Mouse (Mus musculus): ENCODE data around the gene Gas7. TPM values are rescaled to one million over a fixed set of nuclear protein-coding genes. Genes with fewer than 3 reads are reported as not detected.

Gas7 gene
- polyA plus RNA-seq, 1 experiment from 2014 or later: 4.2 TPM

DNA sequence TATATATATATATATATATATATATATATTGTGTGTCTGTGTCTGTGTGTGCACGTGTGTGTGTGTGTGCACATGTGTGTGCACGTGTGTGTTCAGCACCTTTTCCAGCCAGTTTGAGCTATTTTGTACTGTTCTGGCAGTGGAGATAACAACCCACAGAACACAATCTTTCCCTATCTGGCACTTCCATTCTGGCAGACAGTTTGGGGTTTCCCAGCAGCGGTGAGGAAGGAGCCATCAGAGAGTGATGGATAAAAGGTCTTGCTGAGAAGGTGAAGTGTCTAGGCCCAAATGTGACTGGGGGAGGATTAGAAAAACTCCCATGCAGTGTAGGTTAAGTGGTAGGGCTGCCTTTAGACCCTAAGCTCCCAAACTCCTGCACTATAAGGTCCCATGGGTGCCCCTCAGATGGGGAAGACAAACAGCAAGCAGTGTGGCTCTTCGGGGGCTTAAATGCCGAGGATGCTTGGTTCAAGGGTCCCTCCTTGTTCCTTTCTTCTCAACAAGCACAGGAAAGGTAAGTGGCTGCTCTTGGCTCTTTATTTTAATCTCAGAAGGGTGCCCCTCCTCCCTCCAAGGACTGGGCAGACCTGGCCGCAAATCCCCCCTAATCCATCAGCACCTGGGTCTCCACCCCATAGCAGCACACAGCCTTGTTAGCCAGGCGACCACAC lies 239.6 kb downstream of the Gas7 start, which contains the start of gene Rcvrn:
Rcvrn (plus strand) TSS at position 624 of the 674 bp plus-strand sequence.
- 70% methylated on average over 7 of the region's 7 CpGs for WGBS
- no peak for DNase-seq (ENCODE audit: low spot score)

GRCm38 (mm10) chr11:67712976-67713375 lies 257.7 kb downstream of the Gas7 start:
- H3K4me3 ChIP-seq: no peak overlapping the region
- no peaks in the 10 kb centered on the region for H3K27me3 ChIP-seq (ENCODE audit: insufficient read depth, poor library complexity, severe bottlenecking)
- WGBS: 90% methylated on average over 4 of the region's 4 CpGs
- no peak overlapping the region for H3K27ac ChIP-seq
- no peaks in the 10 kb centered on the region for H3K9me3 ChIP-seq
- H3K36me3 ChIP-seq: no peaks in the 10 kb centered on the region
- no peaks in the 10 kb centered on the region for H3K4me1 ChIP-seq (replicated peaks)
- DNase-seq (ENCODE audit: low spot score): no peak

More for the DNA sequence above, 239.6 kb downstream of the Gas7 start, which contains the start of gene Rcvrn:
- Histone ChIP-seq H3K36me3 (no peaks in the 10 kb centered on the region), H3K4me1 (replicated peaks) (peaks cover 7% of the 10 kb centered on the region; the same call in 1 of the 2 replicates), H3K27ac (no peak within 1 kb of the TSS), H3K27me3 (ENCODE audit: insufficient read depth, poor library complexity, severe bottlenecking) (0 out of 2 replicates have a peak, but pooled peaks cover 4% of the 10 kb centered on the region), H3K9me3 (no peaks in the 10 kb centered on the region), H3K4me3 (no peak within 1 kb of the TSS)

- H3K36me3 ChIP-seq: no peaks in the 10 kb centered on the region
- H3K4me1 ChIP-seq (replicated peaks): no peaks in the 10 kb centered on the region
- H3K27ac ChIP-seq: no peak overlapping the region
- DNase-seq (ENCODE audit: low spot score): no peak
- 90% methylated on average over 4 of the region's 4 CpGs for WGBS
- H3K4me3 ChIP-seq: no peak overlapping the region
- no peaks in the 10 kb centered on the region for H3K27me3 ChIP-seq (ENCODE audit: insufficient read depth, poor library complexity, severe bottlenecking)
- H3K9me3 ChIP-seq: no peaks in the 10 kb centered on the region
These were observed 260.1 kb downstream of the Gas7 start for GRCm38 (mm10) chr11:67715382-67715781.

GRCm38 (mm10) chr11:67721485-67721884 lies 266.2 kb downstream of the Gas7 start:
- no peaks in the 10 kb centered on the region for H3K36me3 ChIP-seq
- no peak overlapping the region for H3K27ac ChIP-seq
- no peaks in the 10 kb centered on the region for H3K27me3 ChIP-seq (ENCODE audit: insufficient read depth, poor library complexity, severe bottlenecking)
- H3K4me1 ChIP-seq (replicated peaks): no peaks in the 10 kb centered on the region
- WGBS: 96% methylated on average over 5 of the region's 5 CpGs
- H3K4me3 ChIP-seq: no peak overlapping the region
- no peak for DNase-seq (ENCODE audit: low spot score)
- H3K9me3 ChIP-seq: no peaks in the 10 kb centered on the region

- H3K9me3 ChIP-seq: no peaks in the 10 kb centered on the region
These were observed 267.3 kb downstream of the Gas7 start for GRCm38 (mm10) chr11:67722399-67723156.

GRCm38 (mm10) chr11:67723231-67724013 lies 268.2 kb downstream of the Gas7 start:
- Histone ChIP-seq H3K36me3 (no peaks in the 10 kb centered on the region), H3K27ac (no peak overlapping the region), H3K4me3 (no peak overlapping the region), H3K27me3 (ENCODE audit: insufficient read depth, poor library complexity, severe bottlenecking) (no peaks in the 10 kb centered on the region), H3K9me3 (no peaks in the 10 kb centered on the region), H3K4me1 (replicated peaks) (no peaks in the 10 kb centered on the region)
- DNase-seq (ENCODE audit: low spot score): no peak
- WGBS: 66% methylated on average over 8 of the region's 8 CpGs

More at GRCm38 (mm10) chr11:67722399-67723156, 267.3 kb downstream of the Gas7 start:
- H3K27me3 ChIP-seq (ENCODE audit: insufficient read depth, poor library complexity, severe bottlenecking): no peaks in the 10 kb centered on the region
- no peak overlapping the region for H3K27ac ChIP-seq
- DNase-seq (ENCODE audit: low spot score): no peak
- H3K4me3 ChIP-seq: no peak overlapping the region
- H3K4me1 ChIP-seq (replicated peaks): no peaks in the 10 kb centered on the region
- no peaks in the 10 kb centered on the region for H3K36me3 ChIP-seq
- WGBS: 54% methylated on average over 7 of the region's 7 CpGs

- Histone ChIP-seq H3K36me3 (no peaks in the 10 kb centered on the region), H3K4me1 (replicated peaks) (no peaks in the 10 kb centered on the region), H3K27me3 (ENCODE audit: insufficient read depth, poor library complexity, severe bottlenecking) (no peaks in the 10 kb centered on the region), H3K4me3 (no peak overlapping the region), H3K27ac (no peak overlapping the region), H3K9me3 (no peaks in the 10 kb centered on the region)
- DNase-seq (ENCODE audit: low spot score): no peak
- 79% methylated on average over 6 of the region's 6 CpGs for WGBS
These were observed 271.9 kb downstream of the Gas7 start for GRCm38 (mm10) chr11:67727095-67727494.

DNA sequence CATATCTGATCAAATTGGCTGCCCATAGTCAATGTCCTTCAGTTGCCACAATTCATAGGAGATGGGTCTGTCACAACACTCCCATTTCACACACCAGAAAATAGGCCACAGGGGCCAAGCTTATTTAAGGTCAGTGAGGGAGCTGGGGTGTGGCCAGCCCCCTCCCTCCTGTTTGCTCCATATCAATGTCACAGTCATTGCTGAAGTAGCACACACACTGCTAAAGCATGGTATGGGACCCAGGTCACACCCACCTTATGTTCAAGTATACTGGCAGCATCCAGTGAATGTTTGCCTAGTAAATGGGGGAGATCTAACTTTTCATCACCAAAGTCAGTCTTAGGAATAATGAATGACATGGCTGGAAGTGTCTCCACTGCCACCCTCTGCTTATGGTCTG lies 273.5 kb downstream of the Gas7 start:
- Histone ChIP-seq H3K4me1 (replicated peaks) (no peaks in the 10 kb centered on the region), H3K27me3 (ENCODE audit: insufficient read depth, poor library complexity, severe bottlenecking) (no peaks in the 10 kb centered on the region), H3K9me3 (no peaks in the 10 kb centered on the region), H3K4me3 (no peak overlapping the region), H3K27ac (no peak overlapping the region), H3K36me3 (no peaks in the 10 kb centered on the region)
- DNase-seq (ENCODE audit: low spot score): no peak

DNA sequence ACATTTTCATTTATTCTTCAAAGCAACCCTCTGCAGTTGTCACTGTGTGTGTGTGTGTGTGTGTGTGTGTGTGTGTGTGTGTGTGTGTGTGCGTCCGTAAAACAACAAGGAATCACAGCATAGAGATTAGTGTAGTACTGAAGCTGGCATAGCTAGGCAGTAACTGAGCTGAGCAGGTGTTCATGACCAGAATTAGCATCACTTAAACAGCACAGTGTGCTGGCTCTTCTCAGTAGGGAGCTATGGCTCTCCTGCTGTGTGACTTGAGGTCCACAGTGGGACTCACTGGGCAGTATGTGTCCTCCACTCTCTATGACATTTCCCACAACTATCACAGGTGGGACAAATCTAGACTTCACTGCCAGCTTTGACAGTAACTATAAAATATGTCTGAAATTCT lies 275.8 kb downstream of the Gas7 start:
- Histone ChIP-seq H3K9me3 (no peaks in the 10 kb centered on the region), H3K4me1 (replicated peaks) (no peaks in the 10 kb centered on the region), H3K27me3 (ENCODE audit: insufficient read depth, poor library complexity, severe bottlenecking) (no peaks in the 10 kb centered on the region), H3K27ac (no peak overlapping the region), H3K4me3 (no peak overlapping the region), H3K36me3 (no peaks in the 10 kb centered on the region)
- no peak for DNase-seq (ENCODE audit: low spot score)
- 94% methylated on average over 2 of the region's 2 CpGs for WGBS

- Histone ChIP-seq H3K4me3 (no peak overlapping the region), H3K4me1 (replicated peaks) (no peaks in the 10 kb centered on the region), H3K27ac (no peak overlapping the region), H3K36me3 (no peaks in the 10 kb centered on the region), H3K9me3 (no peaks in the 10 kb centered on the region), H3K27me3 (ENCODE audit: insufficient read depth, poor library complexity, severe bottlenecking) (no peaks in the 10 kb centered on the region)
- no peak for DNase-seq (ENCODE audit: low spot score)
- WGBS: 91% methylated on average over 1 of the region's 1 CpGs
These were observed 278.5 kb downstream of the Gas7 start for GRCm38 (mm10) chr11:67733726-67734125.

DNA sequence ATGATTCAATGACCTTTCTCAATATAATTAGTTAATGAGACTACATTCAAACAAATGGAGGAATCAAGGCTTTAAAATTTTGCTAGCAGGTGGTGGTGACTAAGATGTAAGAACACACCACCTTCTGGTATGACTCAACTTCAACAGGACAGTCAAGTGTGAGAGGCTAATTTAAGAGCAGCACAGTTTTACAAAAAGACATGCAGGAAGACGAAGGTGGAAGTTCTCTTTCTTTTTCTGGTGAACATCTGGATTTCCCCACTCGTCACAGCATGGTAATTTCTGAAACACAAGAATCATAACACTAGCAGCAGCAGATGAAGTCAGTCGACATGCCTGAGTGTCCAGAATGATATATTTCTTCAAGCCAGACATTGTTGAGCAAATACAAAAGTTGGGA lies 279.4 kb downstream of the Gas7 start:
- H3K4me3 ChIP-seq: no peak overlapping the region
- no peaks in the 10 kb centered on the region for H3K4me1 ChIP-seq (replicated peaks)

DNA sequence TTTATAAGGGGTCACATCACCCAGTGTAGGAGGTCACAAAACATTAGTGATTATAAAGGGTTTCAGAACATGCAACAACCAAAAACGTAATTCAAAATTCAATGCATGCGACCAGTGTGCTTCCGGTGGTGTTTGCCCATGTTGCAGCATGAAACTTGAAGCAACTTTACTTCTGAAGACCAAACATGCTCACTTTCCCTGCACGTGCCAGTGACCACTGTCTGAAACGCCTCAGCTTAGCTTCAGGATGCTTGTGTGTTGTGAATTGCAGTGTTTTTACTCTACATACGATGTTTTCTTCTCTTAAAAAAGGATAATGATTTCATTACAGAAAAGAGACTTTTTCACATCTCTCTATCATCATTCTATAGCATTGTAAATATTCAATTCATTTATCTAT lies 283.1 kb downstream of the Gas7 start:
- Histone ChIP-seq H3K27ac (no peak overlapping the region), H3K9me3 (no peaks in the 10 kb centered on the region), H3K27me3 (ENCODE audit: insufficient read depth, poor library complexity, severe bottlenecking) (no peaks in the 10 kb centered on the region), H3K36me3 (no peaks in the 10 kb centered on the region), H3K4me1 (replicated peaks) (no peaks in the 10 kb centered on the region), H3K4me3 (no peak overlapping the region)
- no peak for DNase-seq (ENCODE audit: low spot score)
- 87% methylated on average over 6 of the region's 6 CpGs for WGBS

More for the DNA sequence above, 279.4 kb downstream of the Gas7 start:
- no peak for DNase-seq (ENCODE audit: low spot score)
- no peaks in the 10 kb centered on the region for H3K27me3 ChIP-seq (ENCODE audit: insufficient read depth, poor library complexity, severe bottlenecking)
- 83% methylated on average over 3 of the region's 3 CpGs for WGBS
- no peaks in the 10 kb centered on the region for H3K36me3 ChIP-seq
- H3K9me3 ChIP-seq: no peaks in the 10 kb centered on the region
- H3K27ac ChIP-seq: no peak overlapping the region

Data from hindbrain, embryonic 10.5 days (tissue).